Mouse (Mus musculus) liver, adult (tissue): ENCODE results near the gene Mrpl58.

Experiments
- GATA4 ChIP-seq: IDR thresholded peaks from 2 replicates; pipeline ENCODE4 v1.6.1; 2014; ENCODE audit warnings: mild to moderate bottlenecking, low read length; ENCODE audit not compliant: insufficient replicate concordance

Gene Mrpl58

GRCm38 (mm10) chr11:115457405-115457804 is 53.9 kb downstream of the Mrpl58 start:
- TF ChIP-seq GATA4, result peak; percentile 20; the same call in 1 of the 2 replicates

- TF ChIP-seq GATA4, result no peak
These were observed 57.4 kb downstream of the Mrpl58 start for GRCm38 (mm10) chr11:115460976-115461375.

GRCm38 (mm10) chr11:115461846-115462242 is 58.3 kb downstream of the Mrpl58 start:
- no peak for TF ChIP-seq GATA4
